Mouse (Mus musculus) midbrain, embryonic 14.5 days (tissue): ENCODE measurements at regions not wholly inside any gene's neighbourhood (a gene's known extent, or its start where the extent isn't known, plus 50 kb on each side); places are given as distances from the start of the nearest gene placed in this dataset.

Experiments used
- ATAC-seq: fragments of 200-750 bp; cut with Nextera tagmentation; 2 replicates; pipeline ENCODE4 v1.8.0; 2017; ENCODE audit warnings: moderate number of reproducible peaks, moderate library complexity; ENCODE audit not compliant: low FRiP score, low TSS enrichment
- DNase-seq: peaks from one replicate; pipeline ENCODE4 v3.0.0-alpha.2; 2015
- H3K27ac ChIP-seq: fragments of 300-500 bp; sonication (generic); replicated peaks from 2 replicates; pipeline ENCODE4 v1.5.1; 2014; ENCODE audit warnings: mild to moderate bottlenecking, low read depth, low read length, moderate library complexity
- H3K27me3 ChIP-seq: fragments of 300-500 bp; sonication (generic); 2 replicates; pipeline ENCODE4 v1.6.1; 2014; ENCODE audit warnings: low read length, control low read depth, mixed read lengths; ENCODE audit not compliant: control insufficient read depth, insufficient read depth
- H3K36me3 ChIP-seq: fragments of 300-500 bp; sonication (generic); 2 replicates; pipeline ENCODE4 v1.6.1; 2014; ENCODE audit warnings: low read length, control low read depth; ENCODE audit not compliant: control insufficient read depth, insufficient read depth
- H3K4me1 ChIP-seq: fragments of 300-500 bp; sonication (generic); 2 replicates; pipeline ENCODE4 v1.6.1; 2014; ENCODE audit warnings: mild to moderate bottlenecking, antibody characterized with exemption, low read length, control low read depth; ENCODE audit not compliant: control insufficient read depth, insufficient read depth
- H3K4me2 ChIP-seq: fragments of 300-500 bp; sonication (generic); 2 replicates; pipeline ENCODE4 v1.6.1; 2014; ENCODE audit warnings: mild to moderate bottlenecking, low read length, moderate library complexity
- H3K4me3 ChIP-seq: fragments of 300-500 bp; sonication (generic); replicated peaks from 2 replicates; pipeline ENCODE4 v1.5.1; 2014; ENCODE audit warnings: low read depth, low read length
- H3K9ac ChIP-seq: fragments of 300-500 bp; sonication (generic); replicated peaks from 2 replicates; pipeline ENCODE4 v1.6.1; 2014; ENCODE audit warnings: mild to moderate bottlenecking, low read length, moderate library complexity
- H3K9me3 ChIP-seq: fragments of 300-500 bp; sonication (generic); 2 replicates; pipeline ENCODE4 v1.6.1; 2016; ENCODE audit warnings: low read length, control low read depth, mixed read lengths; ENCODE audit not compliant: control insufficient read depth
- WGBS: fragments of 180-500 bp; shearing (Covaris S2); extraction: QIAGEN DNeasy Blood & Tissue Kit; methylation state at CpG from one replicate; pipeline ENCODE4 v1.1.7; 2014; 5-methylcytosine and 5-hydroxymethylcytosine counted together

DNA sequence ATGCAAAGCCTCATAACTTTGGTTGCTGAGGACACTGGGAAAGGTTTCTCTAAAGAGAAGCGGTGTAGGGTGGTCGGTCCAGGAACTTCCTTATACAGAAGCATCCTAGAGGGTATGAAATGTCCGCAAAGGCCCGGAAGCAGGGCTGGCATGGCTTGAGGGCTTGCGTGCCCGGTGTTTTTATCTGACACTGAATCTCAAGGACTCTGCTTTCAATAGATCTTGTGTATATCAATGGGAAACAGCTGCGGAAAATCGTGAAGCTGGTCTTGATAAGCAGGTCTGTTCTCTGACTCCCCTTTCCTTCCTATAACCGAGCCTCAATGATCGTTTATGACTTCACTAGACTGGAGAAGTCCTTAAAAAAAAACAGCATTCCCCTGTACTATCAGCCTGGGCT is 580.4 kb upstream of the Gm19410 start:
- H3K27me3 ChIP-seq: no peaks in the 10 kb centered on the region
- H3K4me2 ChIP-seq: no peak overlapping the region
- H3K9ac ChIP-seq: no peak overlapping the region
- no peaks in the 10 kb centered on the region for H3K4me1 ChIP-seq
- H3K36me3 ChIP-seq: no peaks in the 10 kb centered on the region
- WGBS: 92% methylated on average over 10 of the region's 10 CpGs
- H3K27ac ChIP-seq: no peak overlapping the region
- no peak for DNase-seq
- ATAC-seq: no peak
- H3K9me3 ChIP-seq: no peaks in the 10 kb centered on the region
- no peak overlapping the region for H3K4me3 ChIP-seq

- H3K4me2 ChIP-seq: no peak overlapping the region
- no peak overlapping the region for H3K27ac ChIP-seq
- H3K9me3 ChIP-seq: no peaks in the 10 kb centered on the region
- no peaks in the 10 kb centered on the region for H3K36me3 ChIP-seq
- DNase-seq (no peak), ATAC-seq (no peak)
- H3K9ac ChIP-seq: no peak overlapping the region
- no peak overlapping the region for H3K4me3 ChIP-seq
- 91% methylated on average over 8 of the region's 8 CpGs for WGBS
- H3K4me1 ChIP-seq: no peaks in the 10 kb centered on the region
- H3K27me3 ChIP-seq: no peaks in the 10 kb centered on the region
Observed at GRCm38 (mm10) chr8:35188531-35188930, 577.1 kb upstream of the Gm19410 start.

GRCm38 (mm10) chr8:35189695-35190094 is 575.9 kb upstream of the Gm19410 start:
- ATAC-seq (no peak), DNase-seq (no peak)
- Histone ChIP-seq H3K27ac (no peak overlapping the region), H3K36me3 (no peaks in the 10 kb centered on the region), H3K4me2 (no peak overlapping the region), H3K4me3 (no peak overlapping the region), H3K27me3 (no peaks in the 10 kb centered on the region), H3K9me3 (no peaks in the 10 kb centered on the region), H3K4me1 (no peaks in the 10 kb centered on the region), H3K9ac (no peak overlapping the region)
- WGBS: 89% methylated on average over 16 of the region's 16 CpGs

- Histone ChIP-seq H3K9ac (no peak overlapping the region), H3K4me3 (no peak overlapping the region), H3K4me2 (no peak overlapping the region), H3K27ac (no peak overlapping the region), H3K36me3 (no peaks in the 10 kb centered on the region), H3K9me3 (no peaks in the 10 kb centered on the region), H3K27me3 (no peaks in the 10 kb centered on the region), H3K4me1 (0 out of 2 replicates have a peak, but pooled peaks cover 3% of the 10 kb centered on the region)
- WGBS: 12% methylated on average over 3 of the region's 3 CpGs
- no peak for ATAC-seq
- DNase-seq: no peak
Observed at GRCm38 (mm10) chr8:35192515-35192914, 573.1 kb upstream of the Gm19410 start.

GRCm38 (mm10) chr8:35193771-35194170 is 571.8 kb upstream of the Gm19410 start:
- no peaks in the 10 kb centered on the region for H3K36me3 ChIP-seq
- DNase-seq: peak; percentile 63
- H3K4me2 ChIP-seq: no peak overlapping the region
- peaks cover 7% of the 10 kb centered on the region; the same call in 1 of the 2 replicates for H3K4me1 ChIP-seq
- ATAC-seq: no peak
- 21% methylated on average over 1 of the region's 1 CpGs for WGBS
- H3K4me3 ChIP-seq: no peak overlapping the region
- H3K9me3 ChIP-seq: no peaks in the 10 kb centered on the region
- H3K27me3 ChIP-seq: no peaks in the 10 kb centered on the region
- H3K9ac ChIP-seq: no peak overlapping the region
- H3K27ac ChIP-seq: no peak overlapping the region

GRCm38 (mm10) chr8:35196189-35196588 is 569.4 kb upstream of the Gm19410 start:
- Histone ChIP-seq H3K27me3 (no peaks in the 10 kb centered on the region), H3K4me3 (no peak overlapping the region), H3K36me3 (no peaks in the 10 kb centered on the region), H3K4me1 (peaks cover 8% of the 10 kb centered on the region; the same call in 1 of the 2 replicates), H3K9ac (no peak overlapping the region), H3K9me3 (no peaks in the 10 kb centered on the region), H3K4me2 (no peak overlapping the region), H3K27ac (0 out of 2 replicates have a peak overlapping the region, but pooled peaks have one; percentile 3)
- DNase-seq (peak; percentile 64), ATAC-seq (peak; percentile 43; the same call in 1 of the 2 replicates)
- 3% methylated on average over 4 of the region's 4 CpGs for WGBS

DNA sequence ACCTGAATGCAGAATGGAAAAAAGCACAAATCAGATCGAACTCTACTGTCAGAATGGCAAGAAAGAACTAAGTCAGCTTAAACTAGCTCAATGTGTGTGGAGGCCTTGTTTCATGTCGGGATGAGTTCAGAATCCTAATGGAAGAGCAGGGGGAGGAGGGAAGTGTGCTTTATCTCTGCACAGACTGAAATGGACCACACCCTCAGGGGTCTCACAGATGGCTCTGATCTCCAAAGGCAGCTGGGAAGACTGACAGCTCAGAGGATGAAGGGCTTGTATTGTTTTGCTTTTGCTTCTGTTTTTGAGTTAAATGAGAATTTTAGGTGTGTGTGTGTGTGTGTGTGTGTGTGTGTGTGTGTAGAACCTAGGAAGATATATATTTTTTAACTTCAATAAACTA is 566.8 kb upstream of the Gm19410 start:
- Histone ChIP-seq H3K9ac (no peak overlapping the region), H3K4me3 (no peak overlapping the region), H3K4me1 (peaks cover 8% of the 10 kb centered on the region; the same call in 1 of the 2 replicates), H3K36me3 (no peaks in the 10 kb centered on the region), H3K27ac (no peak overlapping the region), H3K4me2 (no peak overlapping the region), H3K27me3 (no peaks in the 10 kb centered on the region), H3K9me3 (no peaks in the 10 kb centered on the region)
- no peak for ATAC-seq
- DNase-seq: peak; percentile 58
- 41% methylated on average over 2 of the region's 2 CpGs for WGBS

GRCm38 (mm10) chr8:35201416-35201815 is 564.2 kb upstream of the Gm19410 start:
- WGBS: 73% methylated on average over 12 of the region's 12 CpGs
- H3K36me3 ChIP-seq: no peaks in the 10 kb centered on the region
- ATAC-seq: no peak
- no peak overlapping the region for H3K4me2 ChIP-seq
- H3K4me1 ChIP-seq: peaks cover 5% of the 10 kb centered on the region; the same call in 1 of the 2 replicates
- no peak overlapping the region for H3K9ac ChIP-seq
- DNase-seq: no peak
- H3K9me3 ChIP-seq: no peaks in the 10 kb centered on the region
- no peak overlapping the region for H3K4me3 ChIP-seq
- H3K27me3 ChIP-seq: no peaks in the 10 kb centered on the region
- H3K27ac ChIP-seq: no peak overlapping the region

DNA sequence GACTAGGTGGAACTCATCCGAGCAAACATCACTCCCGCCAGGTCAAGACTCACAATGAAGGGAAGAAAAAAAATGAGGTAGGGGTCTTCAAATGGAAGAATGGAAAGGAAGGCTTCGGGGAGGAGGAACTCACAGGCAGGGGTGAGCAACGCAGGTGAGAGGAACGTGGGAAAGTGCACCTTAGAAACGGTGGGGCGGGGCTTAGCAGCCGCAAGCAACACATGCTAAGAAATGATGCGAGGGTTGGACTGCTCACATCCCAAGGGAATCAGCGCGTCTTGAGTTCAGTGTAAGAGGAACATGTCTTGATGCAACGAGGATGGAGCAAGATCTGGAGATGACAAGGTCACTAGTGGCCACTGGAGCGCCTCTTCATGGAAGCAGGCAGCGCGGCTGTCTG is 560.6 kb upstream of the Gm19410 start:
- Histone ChIP-seq H3K36me3 (no peaks in the 10 kb centered on the region), H3K27me3 (no peaks in the 10 kb centered on the region), H3K9ac (no peak overlapping the region), H3K4me2 (no peak overlapping the region), H3K4me1 (no peaks in the 10 kb centered on the region), H3K27ac (no peak overlapping the region), H3K4me3 (no peak overlapping the region), H3K9me3 (no peaks in the 10 kb centered on the region)
- DNase-seq: no peak
- WGBS: 77% methylated on average over 15 of the region's 15 CpGs
- ATAC-seq: no peak
